Mouse (Mus musculus): ENCODE data around the gene Lrp2.

DNA sequence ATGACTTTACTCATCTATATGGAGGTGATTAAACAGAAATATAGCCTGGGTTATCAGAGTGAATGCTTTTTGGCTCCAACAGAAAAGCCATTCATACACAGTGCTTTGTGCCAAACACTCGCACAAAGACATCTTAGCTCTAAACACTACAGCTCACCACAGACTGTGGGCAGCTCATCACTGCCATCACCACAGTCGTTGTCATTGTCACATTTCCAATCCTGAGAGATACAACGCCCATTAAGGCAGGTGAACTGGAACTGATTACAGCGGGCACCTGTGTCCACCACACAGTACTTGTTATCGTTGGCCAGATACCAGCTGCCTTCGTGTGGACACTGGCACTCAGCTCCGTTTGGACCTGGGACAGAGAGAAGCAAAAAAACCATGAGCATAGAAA lies 106.0 kb downstream of the Lrp2 start:
- TF ChIP-seq POLR2A (IDR thresholded peaks at IDR 0.05; ENCODE audit: insufficient read length, low read depth) (no peak), USF1 (IDR thresholded peaks at IDR 0.05; ENCODE audit: low read depth) (no peak), MYOG (IDR thresholded peaks at IDR 0.05; ENCODE audit: control insufficient read depth in 1 of 3, insufficient read depth in 1 of 3, insufficient read length in 2 of 3, low read depth in 2 of 3) (no peak), MAX (IDR thresholded peaks at IDR 0.05; ENCODE audit: low read depth) (no peak), TCF3 (IDR thresholded peaks at IDR 0.05; ENCODE audit: insufficient read length, low read depth) (no peak), MYOD1 (IDR thresholded peaks at IDR 0.05; ENCODE audit: control insufficient read depth in 1 of 3, insufficient read length in 2 of 3, low read depth in 2 of 3) (no peak), E2F4 (IDR thresholded peaks at IDR 0.05; ENCODE audit: insufficient read depth) (no peak), POLR2AphosphoS2 (IDR thresholded peaks at IDR 0.05; ENCODE audit: insufficient read length, low read depth) (no peak), SRF (IDR thresholded peaks at IDR 0.05; ENCODE audit: control insufficient read depth, insufficient read length, low read depth) (no peak), TCF12 (IDR thresholded peaks at IDR 0.05; ENCODE audit: insufficient read depth, poor library complexity, severe bottlenecking) (no peak)
